10 mouse cellular contexts compared by ENCODE assay signal in genomic region chr13:95336122-95336677, GRCm38 (mm10). TPM values are rescaled to one million over a fixed set of nuclear protein-coding genes. Genes with fewer than 3 reads are reported as not detected.
A peak's percentile ranks its signal among the peaks of the same experiment; 100 is the strongest.
DNase-seq lines count a peak whose midpoint lies in the region; ATAC-seq lines count a peak whose summit lies in the region.
"Had no signal": no experiment of that assay in that cellular context is flagged by ENCODE, and none has a peak within 500 bp of the region (broad histone marks: within the 10 kb centered on the region; RNA-seq: fewer than 3 reads in every experiment).

No protein-coding gene starts in this region.

- H3K4me3 ChIP-seq in forebrain, embryonic 12.5 days (replicated peaks) = no peak overlapping the region
- H3K4me3 ChIP-seq in forebrain, embryonic 15.5 days = no peak overlapping the region
- no peak overlapping the region for H3K4me3 ChIP-seq in midbrain, embryonic 14.5 days (replicated peaks; ENCODE audit: low read depth, low read length)

- no peak overlapping the region for H3K27ac ChIP-seq in forebrain, embryonic 12.5 days
- H3K27ac ChIP-seq in forebrain, embryonic 15.5 days (replicated peaks) = no peak overlapping the region
- no peak overlapping the region for H3K27ac ChIP-seq in midbrain, embryonic 14.5 days (replicated peaks; ENCODE audit: low read depth, low read length)

- H3K4me2 ChIP-seq in forebrain, embryonic 12.5 days = no peak overlapping the region
- no peak overlapping the region for H3K4me2 ChIP-seq in forebrain, embryonic 15.5 days (replicated peaks)
- 0 out of 2 replicates have a peak overlapping the region, but pooled peaks have one; percentile 6 for H3K4me2 ChIP-seq in midbrain, embryonic 14.5 days (ENCODE audit: low read length)

- no peaks in the 10 kb centered on the region for H3K4me1 ChIP-seq in forebrain, embryonic 12.5 days
- H3K4me1 ChIP-seq in forebrain, embryonic 15.5 days = no peaks in the 10 kb centered on the region
- H3K4me1 ChIP-seq in midbrain, embryonic 14.5 days (ENCODE audit: control insufficient read depth, insufficient read depth, low read length) = no peaks in the 10 kb centered on the region

- peaks cover 48% of the 10 kb centered on the region for H3K36me3 ChIP-seq in forebrain, embryonic 12.5 days (replicated peaks)
- peaks cover 32% of the 10 kb centered on the region for H3K36me3 ChIP-seq in forebrain, embryonic 15.5 days
- H3K36me3 ChIP-seq in midbrain, embryonic 14.5 days (ENCODE audit: control insufficient read depth, insufficient read depth, low read length) = peaks cover 31% of the 10 kb centered on the region

- peaks cover 3% of the 10 kb centered on the region; the same call in 1 of the 2 replicates for H3K9me3 ChIP-seq in forebrain, embryonic 12.5 days
- no peaks in the 10 kb centered on the region; the same call in 1 of the 2 replicates for H3K9me3 ChIP-seq in forebrain, embryonic 15.5 days
- peaks cover 8% of the 10 kb centered on the region; the same call in 1 of the 2 replicates for H3K9me3 ChIP-seq in midbrain, embryonic 14.5 days (ENCODE audit: control insufficient read depth, low read length)

- H3K27me3 ChIP-seq in forebrain, embryonic 12.5 days = no peaks in the 10 kb centered on the region
- H3K27me3 ChIP-seq in forebrain, embryonic 15.5 days = no peaks in the 10 kb centered on the region
- no peaks in the 10 kb centered on the region for H3K27me3 ChIP-seq in midbrain, embryonic 14.5 days (ENCODE audit: control insufficient read depth, insufficient read depth, low read length)

- ATAC-seq in forebrain, embryonic 12.5 days (ENCODE audit: low FRiP score) = peak; percentile 53; the same call in 1 of the 2 replicates
- ATAC-seq in forebrain, embryonic 15.5 days (replicated peaks) = no peak
- ATAC-seq in erythroid progenitor cell, adult 5-6 weeks (replicated peaks; ENCODE audit: low FRiP score, poor library complexity, severe bottlenecking) = peak; percentile 26; the same call in 1 of the 2 replicates
- no peak for ATAC-seq in midbrain, embryonic 14.5 days (ENCODE audit: low FRiP score, low TSS enrichment)
- ATAC-seq: inflammation-experienced regulatory T-cells, adult 6 months had no signal

- no peak overlapping the region for H3K9ac ChIP-seq in forebrain, embryonic 12.5 days
- no peak overlapping the region for H3K9ac ChIP-seq in forebrain, embryonic 15.5 days (replicated peaks)
- H3K9ac ChIP-seq in midbrain, embryonic 14.5 days (replicated peaks; ENCODE audit: low read length) = no peak overlapping the region

- WGBS in forebrain, embryonic 12.5 days = 61% methylated on average over 40 of the region's 40 CpGs
- WGBS in forebrain, embryonic 15.5 days = 69% methylated on average over 40 of the region's 40 CpGs
- WGBS in midbrain, embryonic 14.5 days = 62% methylated on average over 40 of the region's 40 CpGs

- DNase-seq in WW6 (ENCODE audit: low read depth, low spot score) = peak; percentile 24
- DNase-seq in midbrain, embryonic 14.5 days = peak; percentile 35
- no peak for DNase-seq in adrenal gland, adult (ENCODE audit: inconsistent age in 2 of 2, low spot score in 1 of 2)
- no peak for DNase-seq in urinary bladder, postnatal 10 days (ENCODE audit: low spot score)
- no peak for DNase-seq in lung, adult 18-20 months
- DNase-seq: adrenal gland, adult 2 months had no signal

RNA-seq across cellular contexts. Expression of gene Zbed3, which starts 12.8 kb away (rescaled TPM):
- 67.8 and 68.1 TPM in 2 replicates for polyA plus RNA-seq in forebrain, embryonic 12.5 days (2016; fragmentation: Nextera tagmentation; extraction: Ambion mirVana)
- 40.4 and 42.7 TPM in 2 replicates for polyA plus RNA-seq in forebrain, embryonic 15.5 days (2015; fragmentation: Nextera tagmentation; extraction: Ambion mirVana)
- 4.0 and 14.3 TPM in 2 replicates for total RNA-seq in erythroid progenitor cell, adult 5-6 weeks (2015; ENCODE audit: low replicate concordance)
- total RNA-seq in erythroid progenitor cell, adult 5-6 weeks (2017; ENCODE audit: low replicate concordance) = not detected in 2 replicates
- polyA plus RNA-seq in midbrain, embryonic 14.5 days (2014; fragmentation: Nextera tagmentation; extraction: Ambion mirVana) = 32.9 and 37.9 TPM in 2 replicates

RNA-seq across cellular contexts. Expression of gene Aggf1, which starts 39.0 kb away (rescaled TPM):
- polyA plus RNA-seq in forebrain, embryonic 12.5 days (2016; fragmentation: Nextera tagmentation; extraction: Ambion mirVana) = 52.4 and 54.2 TPM in 2 replicates
- 45.3 and 46.9 TPM in 2 replicates for polyA plus RNA-seq in forebrain, embryonic 15.5 days (2015; fragmentation: Nextera tagmentation; extraction: Ambion mirVana)
- 14.3 and 15.1 TPM in 2 replicates for total RNA-seq in erythroid progenitor cell, adult 5-6 weeks (2015; ENCODE audit: low replicate concordance)
- 22.2 and 25.8 TPM in 2 replicates for total RNA-seq in erythroid progenitor cell, adult 5-6 weeks (2017; ENCODE audit: low replicate concordance)
- 35.7 and 46.4 TPM in 2 replicates for polyA plus RNA-seq in midbrain, embryonic 14.5 days (2014; fragmentation: Nextera tagmentation; extraction: Ambion mirVana)

Comparison
In these comparisons a context has a peak if more than half of its experiments do, and no peak if none do; other contexts are left out.
1. ATAC-seq: peak in forebrain, embryonic 12.5 days (single experiment) and erythroid progenitor cell, adult 5-6 weeks (single experiment); none in forebrain, embryonic 15.5 days (single experiment) and midbrain, embryonic 14.5 days (single experiment).
2. DNase-seq: peak in WW6 (single experiment) and midbrain, embryonic 14.5 days (single experiment); none in adrenal gland, adult (0 of 2), urinary bladder, postnatal 10 days (single experiment) and lung, adult 18-20 months (0 of 2).